Mouse (Mus musculus) midbrain, postnatal 0 days (tissue): ENCODE measurements around the gene Gpc3. TPM values are rescaled to one million over a fixed set of nuclear protein-coding genes. Genes with fewer than 3 reads are reported as not detected.

Experiments
- ATAC-seq: fragments of 200-750 bp; cut with Nextera tagmentation; 2 replicates; pipeline ENCODE4 v1.8.0; 2017; ENCODE audit warnings: moderate number of reproducible peaks, mild to moderate bottlenecking, moderate TSS enrichment, moderate library complexity; ENCODE audit not compliant: low FRiP score
- DNase-seq: peaks from one replicate; pipeline ENCODE4 v3.0.0-alpha.2; 2015; ENCODE audit warnings: low spot score
- H3K27ac ChIP-seq: fragments of 300-500 bp; sonication (generic); 2 replicates; pipeline ENCODE4 v1.5.1; 2014; ENCODE audit warnings: low read depth, mild to moderate bottlenecking, low read length, mixed read lengths
- H3K27me3 ChIP-seq: fragments of 300-500 bp; sonication (generic); 2 replicates; pipeline ENCODE4 v1.6.1; 2014; ENCODE audit warnings: low read length, control low read depth, mixed read lengths; ENCODE audit not compliant: insufficient read depth
- H3K36me3 ChIP-seq: fragments of 300-500 bp; sonication (generic); 2 replicates; pipeline ENCODE4 v1.6.1; 2014; ENCODE audit warnings: low read length, control low read depth, mixed read lengths; ENCODE audit not compliant: insufficient read depth
- H3K4me1 ChIP-seq: fragments of 300-500 bp; sonication (generic); 2 replicates; pipeline ENCODE4 v1.6.1; 2014; ENCODE audit warnings: mild to moderate bottlenecking, control low read depth, antibody characterized with exemption, low read length, mixed read lengths; ENCODE audit not compliant: insufficient read depth
- H3K4me2 ChIP-seq: fragments of 300-500 bp; sonication (generic); 2 replicates; pipeline ENCODE4 v1.6.1; 2014; ENCODE audit warnings: low read depth, mild to moderate bottlenecking, low read length, mixed read lengths; ENCODE audit not compliant: poor library complexity, severe bottlenecking
- H3K4me3 ChIP-seq: fragments of 300-500 bp; sonication (generic); 2 replicates; pipeline ENCODE4 v1.5.1; 2014; ENCODE audit warnings: low read depth, mild to moderate bottlenecking, low read length, moderate library complexity
- H3K9ac ChIP-seq: fragments of 300-500 bp; sonication (generic); replicated peaks from 2 replicates; pipeline ENCODE4 v1.6.1; 2014; ENCODE audit warnings: mild to moderate bottlenecking, low read length, moderate library complexity, mixed read lengths; ENCODE audit not compliant: poor library complexity, severe bottlenecking
- H3K9me3 ChIP-seq: fragments of 300-500 bp; sonication (generic); 2 replicates; pipeline ENCODE4 v1.6.1; 2016; ENCODE audit warnings: low read length, control low read depth
- CTCF ChIP-seq: IDR thresholded peaks from 2 replicates; pipeline ENCODE4 v1.5.1; 2016; ENCODE audit warnings: antibody characterized with exemption, mild to moderate bottlenecking
- WGBS: fragments of 180-500 bp; shearing (Covaris S2); extraction: QIAGEN DNeasy Blood & Tissue Kit; methylation state at CpG from one replicate; pipeline ENCODE4 v1.1.7; 2014; 5-methylcytosine and 5-hydroxymethylcytosine counted together
- polyA plus RNA-seq: library from polyadenylated mRNA; unstranded; fragments of >200 nt; fragmentation: Nextera tagmentation; extraction: Ambion mirVana; gene quantifications from 2 replicates; pipeline ENCODE4 v1.2.1, GENCODE M21; 2015
- total RNA-seq: library from RNA; depleted of rRNA; stranded (reverse); fragments of >200 nt; gene quantifications from 2 replicates; pipeline ENCODE4 v1.2.3, GENCODE M21; 2014; rRNA removed

Gene Gpc3
- total RNA-seq: 19.3 and 32.7 TPM in 2 replicates
- 61.7 and 69.3 TPM in 2 replicates for polyA plus RNA-seq

DNA sequence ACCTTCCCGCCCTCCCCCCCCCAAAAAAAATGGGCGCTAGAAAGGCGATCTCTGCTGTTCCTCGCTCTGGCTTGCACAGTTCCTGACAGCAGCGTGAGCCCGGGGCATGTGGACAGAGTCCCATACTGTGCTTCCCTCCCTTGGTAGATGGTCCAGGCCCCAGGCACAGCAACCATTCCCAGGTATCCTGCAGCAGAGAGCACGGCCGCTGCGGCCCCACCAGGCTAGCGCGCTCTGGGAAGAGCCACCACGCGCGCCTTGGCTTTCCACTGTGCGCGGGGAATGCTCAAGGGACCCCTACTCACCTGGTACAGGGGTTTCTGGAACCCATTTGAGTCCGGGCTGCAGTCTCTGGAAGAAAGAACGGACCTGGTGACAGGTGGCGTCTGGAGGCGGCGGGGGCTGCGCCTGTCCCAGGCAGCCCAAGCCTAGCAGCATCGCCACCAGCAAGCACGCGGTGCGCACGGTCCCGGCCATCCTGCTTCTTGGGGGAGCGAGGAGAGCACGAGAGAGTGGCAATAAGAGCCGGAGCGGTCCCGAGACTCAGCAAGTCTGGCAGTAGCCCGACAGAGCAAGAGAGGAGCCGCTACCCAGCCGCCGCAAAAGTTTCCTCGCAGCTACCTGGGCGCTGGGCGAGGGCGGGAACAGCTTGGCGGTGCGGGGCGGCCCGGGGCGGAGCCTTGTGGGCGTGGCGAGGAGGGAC lies at the start of gene Gpc3:
Gene Gpc3 (minus strand): TSS at position 623 of the 703 bp plus-strand sequence.
- no peak for DNase-seq
- WGBS: 23% methylated on average over 42 of the region's 48 CpGs
- no peaks in the 10 kb centered on the region for H3K4me1 ChIP-seq
- TF ChIP-seq CTCF: no peak
- peak within 1 kb of the TSS; percentile 80 for H3K4me2 ChIP-seq
- 0 out of 2 replicates have a peak, but pooled peaks cover 6% of the 10 kb centered on the region for H3K27me3 ChIP-seq
- peak; percentile 9 for ATAC-seq
- H3K27ac ChIP-seq: no peak within 1 kb of the TSS
- no peaks in the 10 kb centered on the region for H3K9me3 ChIP-seq
- H3K4me3 ChIP-seq: peak within 1 kb of the TSS; percentile 47
- H3K9ac ChIP-seq: no peak within 1 kb of the TSS
- H3K36me3 ChIP-seq: no peaks in the 10 kb centered on the region

DNA sequence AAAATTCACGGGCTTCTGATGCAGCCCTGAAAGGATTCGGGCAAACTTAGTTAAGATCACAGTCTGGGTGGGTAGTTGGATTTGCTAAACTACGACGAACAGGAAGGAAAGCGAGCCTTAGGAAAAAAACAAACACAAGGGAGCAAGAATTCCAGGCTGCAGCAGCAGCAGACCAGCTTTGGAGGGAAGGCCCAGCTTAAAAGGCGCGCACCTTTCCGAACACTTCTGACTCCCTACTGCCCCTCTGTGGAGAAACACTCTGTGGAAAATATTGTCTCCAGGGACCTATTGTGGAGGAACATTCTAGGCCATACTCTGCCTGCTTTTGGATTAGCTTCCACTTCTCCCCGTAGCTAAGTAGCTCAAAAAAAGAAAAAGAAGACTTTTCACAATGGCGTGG lies 38.2 kb upstream of the Gpc3 start:
- TF ChIP-seq CTCF: peak; percentile 70
- ATAC-seq (no peak), DNase-seq (peak; percentile 78)
- H3K4me3 ChIP-seq: no peak overlapping the region
- no peak overlapping the region for H3K9ac ChIP-seq
- no peak overlapping the region for H3K27ac ChIP-seq
- no peaks in the 10 kb centered on the region for H3K36me3 ChIP-seq
- H3K27me3 ChIP-seq: no peaks in the 10 kb centered on the region
- H3K9me3 ChIP-seq: no peaks in the 10 kb centered on the region
- 27% methylated on average over 10 of the region's 10 CpGs for WGBS
- H3K4me2 ChIP-seq: no peak overlapping the region
- no peaks in the 10 kb centered on the region for H3K4me1 ChIP-seq

DNA sequence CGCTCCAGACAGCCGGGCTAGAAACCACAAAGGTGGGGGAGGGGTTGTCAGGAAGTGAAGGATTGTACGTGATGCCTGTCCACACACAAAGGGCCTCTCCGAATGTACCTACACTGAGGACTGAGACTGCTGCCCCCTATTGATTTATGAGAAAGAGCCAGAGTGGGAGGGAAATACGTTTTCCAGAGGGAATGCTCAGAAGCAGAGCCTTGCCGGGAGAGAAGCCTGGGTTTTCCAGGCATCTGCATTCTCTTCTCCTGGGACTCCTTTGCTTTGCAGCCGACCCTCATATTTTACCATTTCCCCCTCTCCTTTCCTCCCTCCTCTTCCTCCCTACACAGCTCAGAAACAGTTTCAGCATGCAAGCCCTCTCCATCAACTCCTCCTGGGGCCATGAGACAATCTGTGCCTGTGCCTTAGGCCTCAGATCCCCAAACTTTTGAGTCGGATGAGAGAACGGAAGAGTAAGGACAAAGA lies 37.8 kb upstream of the Gpc3 start:
- Histone ChIP-seq H3K4me2 (no peak overlapping the region), H3K9me3 (no peaks in the 10 kb centered on the region), H3K4me1 (no peaks in the 10 kb centered on the region), H3K36me3 (no peaks in the 10 kb centered on the region), H3K4me3 (no peak overlapping the region), H3K27me3 (no peaks in the 10 kb centered on the region), H3K27ac (no peak overlapping the region), H3K9ac (no peak overlapping the region)
- DNase-seq: peak; percentile 3
- 32% methylated on average over 8 of the region's 9 CpGs for WGBS
- ATAC-seq: no peak
- peak; percentile 21; the same call in 1 of the 2 replicates for TF ChIP-seq CTCF

DNA sequence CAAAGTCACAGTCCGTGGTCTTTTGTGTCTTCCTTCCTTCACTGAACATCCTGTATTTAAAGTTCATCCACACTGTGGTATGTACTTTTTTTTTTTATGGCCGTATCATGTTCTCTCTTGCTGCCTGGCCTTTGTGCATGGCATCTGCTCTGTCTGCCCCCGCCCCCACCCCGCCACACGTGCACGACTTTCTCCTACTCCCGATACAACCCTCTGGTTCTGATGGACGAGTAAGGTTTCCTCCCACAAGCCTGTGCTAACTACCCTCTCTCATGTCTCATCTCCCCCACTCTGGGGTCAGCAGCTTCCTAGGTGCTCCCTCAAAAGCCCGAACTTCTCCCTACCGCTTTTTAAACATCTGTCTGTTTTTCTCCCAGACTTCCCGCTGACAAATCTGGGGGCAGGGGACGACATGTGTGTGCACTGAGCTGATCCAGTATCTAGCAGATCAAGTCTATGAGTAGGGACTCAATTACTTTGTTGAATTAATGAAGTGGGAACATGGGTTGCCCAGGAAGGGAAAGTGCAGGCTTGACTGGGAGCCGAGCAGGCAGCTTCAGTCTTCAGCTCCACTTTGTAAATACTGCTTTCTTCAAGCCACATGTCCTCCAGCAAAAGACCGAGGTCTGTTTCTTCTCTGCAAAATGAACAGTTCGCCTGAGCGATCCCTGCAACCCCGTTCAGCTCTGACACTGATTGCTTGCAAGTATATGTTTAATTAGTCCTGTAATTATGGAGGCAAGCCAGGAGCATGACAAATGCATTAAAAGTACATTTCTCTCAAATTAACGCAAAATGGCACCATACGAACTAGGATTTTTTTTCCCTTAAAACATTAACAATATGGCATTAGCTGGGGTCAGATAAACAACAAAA lies 35.4 kb upstream of the Gpc3 start:
- no peak for TF ChIP-seq CTCF
- no peak for DNase-seq
- Histone ChIP-seq H3K9ac (no peak overlapping the region), H3K4me1 (no peaks in the 10 kb centered on the region), H3K4me3 (no peak overlapping the region), H3K36me3 (no peaks in the 10 kb centered on the region), H3K9me3 (no peaks in the 10 kb centered on the region), H3K27me3 (no peaks in the 10 kb centered on the region), H3K27ac (no peak overlapping the region), H3K4me2 (no peak overlapping the region)
- no peak for ATAC-seq
- WGBS: 40% methylated on average over 19 of the region's 19 CpGs

DNA sequence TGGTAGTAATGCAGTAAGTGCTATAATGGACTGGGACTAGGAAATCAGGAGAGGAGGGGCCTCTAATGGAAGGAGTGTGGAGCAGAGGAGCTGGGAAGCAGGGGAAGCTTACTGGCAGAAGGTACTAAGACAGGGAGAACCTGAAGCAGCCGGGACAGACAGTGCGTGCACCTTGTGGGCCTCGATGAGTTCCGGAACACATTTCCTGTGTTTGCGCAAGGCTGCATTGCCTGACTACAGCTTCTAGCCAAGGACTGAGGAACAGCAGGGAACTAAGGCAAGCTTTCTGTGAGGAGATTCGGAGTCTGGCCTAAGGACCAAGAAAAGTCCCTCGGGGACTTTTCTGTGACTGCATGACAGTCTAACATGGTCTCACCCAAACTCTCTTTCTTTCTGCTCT lies 30.6 kb upstream of the Gpc3 start:
- H3K4me2 ChIP-seq: no peak overlapping the region
- no peak for TF ChIP-seq CTCF
- no peaks in the 10 kb centered on the region for H3K9me3 ChIP-seq
- ATAC-seq (no peak), DNase-seq (no peak)
- H3K4me3 ChIP-seq: no peak overlapping the region
- 68% methylated on average over 7 of the region's 7 CpGs for WGBS
- H3K9ac ChIP-seq: no peak overlapping the region
- no peaks in the 10 kb centered on the region for H3K4me1 ChIP-seq
- H3K36me3 ChIP-seq: no peaks in the 10 kb centered on the region
- no peaks in the 10 kb centered on the region for H3K27me3 ChIP-seq
- H3K27ac ChIP-seq: no peak overlapping the region

DNA sequence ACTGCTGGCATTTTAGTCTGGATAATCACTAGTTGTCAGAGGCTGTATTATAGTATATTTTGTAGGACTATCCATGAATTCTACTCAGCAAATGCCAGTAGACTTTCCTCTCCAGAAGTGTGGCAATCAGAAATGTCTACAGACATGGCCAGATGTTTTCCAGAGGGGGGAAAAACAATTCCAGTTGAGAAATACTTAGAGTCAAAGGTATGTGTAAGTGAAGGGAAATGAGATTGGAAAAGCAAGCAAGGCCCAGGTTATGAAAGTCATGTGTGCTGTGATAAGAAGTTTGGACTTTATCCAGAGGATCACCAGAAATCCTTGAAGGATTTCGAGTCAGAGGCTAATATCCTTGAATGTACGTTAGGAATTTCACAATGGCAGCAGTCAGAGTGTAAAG lies 29.6 kb upstream of the Gpc3 start:
- WGBS: 53% methylated on average over 2 of the region's 2 CpGs
- ATAC-seq: no peak
- no peak for DNase-seq
- no peaks in the 10 kb centered on the region for H3K4me1 ChIP-seq
- no peaks in the 10 kb centered on the region for H3K27me3 ChIP-seq
- no peaks in the 10 kb centered on the region for H3K9me3 ChIP-seq
- H3K4me2 ChIP-seq: no peak overlapping the region
- no peak overlapping the region for H3K4me3 ChIP-seq
- H3K27ac ChIP-seq: no peak overlapping the region
- TF ChIP-seq CTCF: no peak
- H3K36me3 ChIP-seq: no peaks in the 10 kb centered on the region
- H3K9ac ChIP-seq: no peak overlapping the region
